Mouse (Mus musculus) stomach, embryonic 14.5 days (tissue): ENCODE data around the gene Arl14. TPM values are rescaled to one million over a fixed set of nuclear protein-coding genes. Genes with fewer than 3 reads are reported as not detected.
A peak's percentile ranks its signal among the peaks of the same experiment; 100 is the strongest.

ENCODE experiments used
- ATAC-seq: fragments of 200-750 bp; cut with Nextera tagmentation; 2 replicates; pipeline ENCODE4 v1.8.0; 2017; ENCODE audit warnings: low read depth, moderate TSS enrichment; ENCODE audit not compliant: insufficient number of reproducible peaks, insufficient read depth, low FRiP score
- H3K27ac ChIP-seq: fragments of 300-500 bp; sonication (generic); 2 replicates; pipeline ENCODE4 v1.5.1; 2014; ENCODE audit warnings: mild to moderate bottlenecking, low read length, moderate library complexity, mixed read lengths
- H3K27me3 ChIP-seq: fragments of 300-500 bp; sonication (generic); 2 replicates; pipeline ENCODE4 v1.6.1; 2014; ENCODE audit warnings: low read length, control low read depth, mixed read lengths; ENCODE audit not compliant: control insufficient read depth, insufficient read depth
- H3K36me3 ChIP-seq: fragments of 300-500 bp; sonication (generic); 2 replicates; pipeline ENCODE4 v1.6.1; 2014; ENCODE audit warnings: mild to moderate bottlenecking, control low read depth, low read length, moderate library complexity, mixed read lengths; ENCODE audit not compliant: control insufficient read depth, insufficient read depth
- H3K4me1 ChIP-seq: fragments of 300-500 bp; sonication (generic); 2 replicates; pipeline ENCODE4 v1.6.1; 2014; ENCODE audit warnings: low read length, control low read depth, mixed read lengths; ENCODE audit not compliant: control insufficient read depth, insufficient read depth
- H3K4me2 ChIP-seq: fragments of 300-500 bp; sonication (generic); replicated peaks from 2 replicates; pipeline ENCODE4 v1.6.1; 2014; ENCODE audit warnings: low read depth, low read length, control low read depth
- H3K4me3 ChIP-seq: fragments of 300-500 bp; sonication (generic); 2 replicates; pipeline ENCODE4 v1.5.1; 2014; ENCODE audit warnings: low read depth, low read length, control low read depth
- H3K9ac ChIP-seq: fragments of 300-500 bp; sonication (generic); replicated peaks from 2 replicates; pipeline ENCODE4 v1.6.1; 2014; ENCODE audit warnings: low read depth, mild to moderate bottlenecking, control low read depth, low read length, moderate library complexity, mixed read lengths
- H3K9me3 ChIP-seq: fragments of 300-500 bp; sonication (generic); 2 replicates; pipeline ENCODE4 v1.6.1; 2016; ENCODE audit warnings: low read depth, low read length, control low read depth; ENCODE audit not compliant: control insufficient read depth
- WGBS: fragments of 180-500 bp; shearing (Covaris S2); extraction: QIAGEN DNeasy Blood & Tissue Kit; methylation state at CpG from one replicate; pipeline ENCODE4 v1.1.7; 2014; 5-methylcytosine and 5-hydroxymethylcytosine counted together
- polyA plus RNA-seq: library from polyadenylated mRNA; unstranded; fragments of >200 nt; fragmentation: Nextera tagmentation; extraction: Ambion mirVana; gene quantifications from 2 replicates; pipeline ENCODE4 v1.2.1, GENCODE M21; 2014

Arl14 gene
- polyA plus RNA-seq, 1 experiment from 2014 or later, result 11.7 TPM

- Histone ChIP-seq H3K27ac (no peak overlapping the region), H3K9me3 (no peaks in the 10 kb centered on the region), H3K4me3 (no peak overlapping the region), H3K27me3 (no peaks in the 10 kb centered on the region), H3K4me1 (no peaks in the 10 kb centered on the region), H3K9ac (no peak overlapping the region), H3K4me2 (no peak overlapping the region), H3K36me3 (no peaks in the 10 kb centered on the region)
- ATAC-seq, result no peak
- 76% methylated on average over 4 of the region's 4 CpGs for WGBS
Measured at GRCm38 (mm10) chr3:69186031-69186430, 36.2 kb upstream of the Arl14 start.

- no peaks in the 10 kb centered on the region for H3K27me3 ChIP-seq
- H3K36me3 ChIP-seq, result no peaks in the 10 kb centered on the region
- peak; percentile 46; the same call in 1 of the 2 replicates for ATAC-seq
- no peak overlapping the region for H3K4me3 ChIP-seq
- WGBS, result 89% methylated on average over 16 of the region's 16 CpGs
- no peaks in the 10 kb centered on the region for H3K9me3 ChIP-seq
- H3K4me2 ChIP-seq, result no peak overlapping the region
- no peaks in the 10 kb centered on the region for H3K4me1 ChIP-seq
- no peak overlapping the region for H3K9ac ChIP-seq
- no peak overlapping the region for H3K27ac ChIP-seq
Measured at GRCm38 (mm10) chr3:69186643-69187042, 35.6 kb upstream of the Arl14 start.

- ATAC-seq, result no peak
- Histone ChIP-seq H3K9me3 (no peaks in the 10 kb centered on the region), H3K27me3 (no peaks in the 10 kb centered on the region), H3K4me2 (no peak overlapping the region), H3K4me3 (no peak overlapping the region), H3K27ac (no peak overlapping the region), H3K9ac (no peak overlapping the region), H3K36me3 (no peaks in the 10 kb centered on the region), H3K4me1 (no peaks in the 10 kb centered on the region)
- WGBS, result 81% methylated on average over 3 of the region's 3 CpGs
Measured at GRCm38 (mm10) chr3:69192995-69193394, 29.2 kb upstream of the Arl14 start.

GRCm38 (mm10) chr3:69194496-69194895 is 27.7 kb upstream of the Arl14 start:
- H3K4me2 ChIP-seq, result no peak overlapping the region
- no peak for ATAC-seq
- no peak overlapping the region for H3K27ac ChIP-seq

GRCm38 (mm10) chr3:69195251-69195650 is 27.0 kb upstream of the Arl14 start:
- no peaks in the 10 kb centered on the region for H3K4me1 ChIP-seq
- ATAC-seq, result no peak
- H3K4me3 ChIP-seq, result no peak overlapping the region
- no peaks in the 10 kb centered on the region for H3K36me3 ChIP-seq
- no peak overlapping the region for H3K4me2 ChIP-seq
- no peak overlapping the region for H3K27ac ChIP-seq
- H3K9ac ChIP-seq, result no peak overlapping the region
- WGBS, result 47% methylated on average over 8 of the region's 8 CpGs
- H3K27me3 ChIP-seq, result no peaks in the 10 kb centered on the region
- H3K9me3 ChIP-seq, result no peaks in the 10 kb centered on the region

More at GRCm38 (mm10) chr3:69194496-69194895, 27.7 kb upstream of the Arl14 start:
- 27% methylated on average over 9 of the region's 9 CpGs for WGBS
- Histone ChIP-seq H3K4me1 (no peaks in the 10 kb centered on the region), H3K9ac (no peak overlapping the region), H3K27me3 (no peaks in the 10 kb centered on the region), H3K36me3 (no peaks in the 10 kb centered on the region), H3K9me3 (no peaks in the 10 kb centered on the region), H3K4me3 (no peak overlapping the region)

- Histone ChIP-seq H3K27me3 (no peaks in the 10 kb centered on the region), H3K36me3 (no peaks in the 10 kb centered on the region), H3K4me3 (no peak overlapping the region), H3K9me3 (no peaks in the 10 kb centered on the region), H3K4me2 (no peak overlapping the region), H3K9ac (no peak overlapping the region), H3K4me1 (no peaks in the 10 kb centered on the region), H3K27ac (no peak overlapping the region)
- no peak for ATAC-seq
- 75% methylated on average over 2 of the region's 2 CpGs for WGBS
Measured at GRCm38 (mm10) chr3:69198098-69198497, 24.1 kb upstream of the Arl14 start.

- Histone ChIP-seq H3K27me3 (no peaks in the 10 kb centered on the region), H3K9ac (no peak overlapping the region), H3K4me2 (no peak overlapping the region), H3K4me3 (no peak overlapping the region), H3K27ac (no peak overlapping the region), H3K4me1 (no peaks in the 10 kb centered on the region), H3K9me3 (no peaks in the 10 kb centered on the region), H3K36me3 (no peaks in the 10 kb centered on the region)
- 71% methylated on average over 1 of the region's 1 CpGs for WGBS
- no peak for ATAC-seq
Measured at GRCm38 (mm10) chr3:69200251-69200650, 22.0 kb upstream of the Arl14 start.

GRCm38 (mm10) chr3:69201206-69201605 is 21.0 kb upstream of the Arl14 start:
- no peak for ATAC-seq
- H3K4me1 ChIP-seq, result no peaks in the 10 kb centered on the region
- H3K36me3 ChIP-seq, result no peaks in the 10 kb centered on the region
- no peak overlapping the region for H3K4me2 ChIP-seq
- H3K27ac ChIP-seq, result no peak overlapping the region
- H3K9ac ChIP-seq, result no peak overlapping the region
- H3K27me3 ChIP-seq, result no peaks in the 10 kb centered on the region
- no peak overlapping the region for H3K4me3 ChIP-seq
- H3K9me3 ChIP-seq, result no peaks in the 10 kb centered on the region
- WGBS, result 65% methylated on average over 2 of the region's 2 CpGs

- no peaks in the 10 kb centered on the region for H3K27me3 ChIP-seq
- no peak for ATAC-seq
- H3K36me3 ChIP-seq, result no peaks in the 10 kb centered on the region
- H3K9me3 ChIP-seq, result no peaks in the 10 kb centered on the region
- H3K9ac ChIP-seq, result no peak overlapping the region
- H3K27ac ChIP-seq, result no peak overlapping the region
- WGBS, result 72% methylated on average over 4 of the region's 4 CpGs
- no peak overlapping the region for H3K4me3 ChIP-seq
- H3K4me1 ChIP-seq, result no peaks in the 10 kb centered on the region
- no peak overlapping the region for H3K4me2 ChIP-seq
Measured at GRCm38 (mm10) chr3:69202876-69203275, 19.3 kb upstream of the Arl14 start.
